Mouse (Mus musculus): Measurements from ENCODE around the gene Mgat4a.

Gene Mgat4a

DNA sequence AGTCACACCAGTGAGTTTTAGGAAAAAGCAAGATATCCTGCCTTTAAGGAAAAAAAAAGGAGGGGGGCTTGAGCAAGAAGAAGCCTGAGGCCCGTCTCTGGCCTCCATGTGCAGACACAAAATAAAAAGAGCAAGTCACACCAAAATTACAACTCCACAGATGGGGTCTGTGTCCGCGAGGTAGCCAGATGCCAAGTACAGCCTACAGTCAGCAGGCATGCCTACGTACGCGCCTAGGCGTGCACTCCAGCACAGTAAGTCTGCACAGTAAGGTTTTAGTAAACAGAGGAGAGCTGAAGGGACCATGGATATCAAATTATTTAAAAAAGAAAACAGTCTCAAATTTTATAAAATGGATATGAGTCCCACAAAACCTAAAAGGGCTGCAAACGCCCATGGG lies 89.5 kb downstream of the Mgat4a start:
- no peak for DNase-seq

DNA sequence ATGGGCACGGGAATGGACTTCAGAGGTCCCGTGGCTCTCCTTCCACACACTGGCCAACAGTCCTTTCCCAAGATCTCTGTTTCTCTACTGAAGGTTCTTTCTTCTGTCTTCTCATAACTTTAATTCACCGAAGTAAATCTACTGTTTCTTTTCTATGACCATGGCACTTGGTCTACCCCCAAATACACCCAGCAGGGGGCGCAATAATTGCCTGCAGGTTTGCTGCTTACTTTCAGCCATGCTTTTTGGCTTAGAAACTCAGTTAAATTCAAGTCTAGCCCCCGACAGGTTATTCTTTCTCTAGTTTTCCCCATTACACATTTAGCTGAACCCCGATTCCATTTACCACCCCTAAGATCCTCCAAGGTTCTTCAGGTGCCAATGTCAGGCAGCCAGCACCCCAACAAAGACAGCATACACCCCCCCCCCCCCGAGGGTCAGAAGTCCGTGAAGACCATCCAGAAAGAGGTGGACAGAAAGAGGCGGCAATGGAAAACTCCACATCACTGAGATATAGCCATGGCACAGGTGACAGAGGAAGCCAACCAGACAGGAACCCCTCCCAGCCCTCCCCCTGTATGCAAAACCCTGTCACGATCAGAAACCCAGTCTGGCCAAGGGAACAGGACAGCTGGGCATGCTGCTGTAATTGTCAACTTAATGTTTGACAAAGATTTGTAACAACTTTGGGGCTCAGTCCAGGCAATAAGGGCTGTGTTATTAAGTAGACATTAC lies 92.3 kb downstream of the Mgat4a start:
- DNase-seq: peak; percentile 51

DNA sequence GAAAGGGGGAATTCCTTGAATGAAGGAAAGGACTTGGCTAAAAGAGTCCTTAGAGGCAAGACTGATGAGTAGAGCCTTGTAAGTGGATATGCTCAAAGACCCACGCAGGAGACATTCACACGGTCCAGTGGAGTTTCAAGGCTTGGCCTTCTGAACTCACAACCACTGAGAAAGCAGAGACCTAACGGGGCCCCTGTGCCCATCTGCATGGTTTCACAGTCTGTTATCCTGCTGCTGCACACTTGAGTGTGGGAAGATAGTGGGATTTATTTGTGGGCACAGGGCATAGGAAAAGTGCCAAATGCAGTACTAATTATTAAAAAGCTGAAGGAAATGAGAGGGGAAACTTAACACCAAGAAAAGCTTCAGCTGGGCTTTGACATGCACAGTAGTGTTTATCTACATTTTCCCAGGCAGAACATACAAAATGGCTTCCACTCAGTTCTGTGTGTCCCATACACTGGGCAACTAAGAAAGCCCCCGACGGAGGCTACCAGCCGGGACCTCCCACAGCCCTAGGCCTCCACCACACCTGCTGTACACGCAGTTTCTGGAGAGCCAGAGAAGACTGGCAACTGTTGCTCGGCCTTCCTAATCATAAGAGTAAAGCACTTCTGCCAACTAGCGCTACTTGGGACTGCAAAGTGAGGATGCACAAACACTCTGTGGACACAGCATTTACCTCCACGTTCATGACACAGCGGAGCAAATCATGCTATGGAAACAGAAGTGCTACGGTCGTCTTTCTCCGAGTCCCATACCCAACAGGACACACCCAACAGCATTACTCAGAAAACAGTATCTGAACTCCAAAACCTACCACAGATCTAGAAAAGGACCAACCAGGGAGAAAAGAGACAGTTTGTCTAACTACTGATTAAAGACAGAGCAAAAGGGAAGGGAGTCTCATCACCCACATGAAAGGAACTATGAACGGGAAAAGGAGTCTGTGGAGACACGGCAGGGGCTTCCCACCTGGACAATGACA lies 97.7 kb downstream of the Mgat4a start:
- no peak for DNase-seq

DNA sequence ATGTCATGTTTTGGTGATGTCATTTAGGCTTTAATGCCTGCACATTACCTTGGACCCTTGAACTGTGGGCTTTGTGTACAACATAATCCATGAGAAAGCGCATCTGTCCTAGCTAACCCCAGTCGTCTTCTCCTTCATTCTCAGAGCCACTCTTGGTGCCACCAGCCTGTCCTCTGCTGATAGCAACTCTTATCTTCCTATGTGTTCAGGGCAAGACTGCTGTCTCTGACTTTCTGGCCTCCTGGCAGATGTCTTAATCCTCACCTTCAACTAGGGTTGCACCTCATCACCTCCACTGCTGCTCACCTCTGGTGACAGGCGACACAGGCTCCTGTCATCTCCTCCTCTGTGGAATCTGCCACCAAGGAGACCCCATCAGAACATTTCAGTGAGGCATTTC lies 104.4 kb downstream of the Mgat4a start:
- DNase-seq: no peak

DNA sequence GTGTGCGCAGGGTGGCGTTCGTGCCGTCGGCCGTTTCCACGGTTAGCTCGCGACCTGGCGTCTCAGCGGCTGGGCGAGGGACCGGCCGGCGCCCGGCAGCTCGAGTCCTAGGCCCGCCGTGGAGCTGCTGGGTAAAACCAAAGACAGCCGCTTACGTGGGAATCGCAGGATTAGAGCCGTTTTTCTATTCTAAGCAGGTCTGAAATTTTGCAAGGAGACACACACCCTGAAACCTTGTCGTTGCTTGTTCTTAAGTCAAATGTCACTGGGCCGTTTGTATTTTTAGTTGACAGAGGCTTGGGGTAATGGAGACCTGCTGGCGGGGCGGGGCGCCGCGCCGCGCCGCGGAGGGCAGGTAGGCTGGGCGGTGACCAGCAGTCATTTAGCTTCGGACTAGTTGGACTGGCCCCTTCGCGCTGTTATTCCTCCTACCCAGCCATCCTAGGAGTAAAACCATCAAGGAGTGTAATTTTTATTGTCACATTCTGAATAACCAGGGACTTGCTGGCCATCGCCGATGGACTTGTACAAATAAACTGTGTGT lies 110.4 kb downstream of the Mgat4a start:
- peak; percentile 44 for DNase-seq

DNA sequence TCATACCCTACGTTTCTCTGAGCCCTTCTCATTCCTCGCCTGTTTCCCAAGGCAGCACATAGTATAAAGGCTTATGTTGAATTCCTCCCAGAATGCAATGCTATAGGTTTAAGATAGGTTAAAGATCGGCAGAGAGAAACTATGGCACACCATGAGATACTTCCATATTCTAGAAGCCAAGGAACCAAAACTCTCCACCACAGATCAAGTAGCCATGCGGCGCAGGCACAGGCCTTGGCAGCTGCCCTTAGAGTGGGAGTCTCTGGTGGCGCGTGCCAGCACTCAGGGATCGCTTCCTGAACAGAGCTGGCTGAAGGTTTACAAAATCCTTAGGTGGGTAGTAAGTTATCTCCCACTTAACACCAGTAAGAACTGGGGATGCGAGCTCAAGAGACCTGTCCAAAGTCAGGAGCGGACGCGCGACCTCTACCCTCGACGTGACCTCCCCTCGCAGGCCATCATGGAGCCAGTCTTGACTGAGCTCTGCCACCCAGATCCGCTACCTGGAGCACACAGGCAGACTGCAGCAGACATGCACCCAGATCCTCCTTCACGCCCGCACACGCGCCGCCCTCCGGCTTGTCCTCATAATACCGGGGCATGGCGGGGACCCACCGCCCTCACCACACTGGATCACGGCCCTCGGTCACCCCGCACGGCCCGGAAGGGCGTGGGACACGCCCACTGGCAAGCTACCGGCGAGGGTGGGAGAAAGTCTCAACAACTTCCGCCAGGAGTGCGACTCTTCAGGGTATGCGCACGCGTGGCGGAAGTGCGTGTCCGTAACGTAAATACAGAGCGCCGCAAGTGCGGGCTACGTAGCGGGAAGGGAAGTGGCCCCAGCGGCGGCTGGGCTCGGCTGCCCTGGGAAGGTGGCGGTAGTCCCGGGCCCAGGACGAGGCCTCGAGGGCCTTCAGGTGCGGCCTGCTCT lies 111.2 kb downstream of the Mgat4a start, which contains the start of the genes Coa5 and Unc50:
Coa5 (minus strand) TSS at position 738 of the 931 bp plus-strand sequence.
Unc50 (plus strand) TSS at position 774 of the 931 bp plus-strand sequence.
- peak; percentile 96 for DNase-seq

DNA sequence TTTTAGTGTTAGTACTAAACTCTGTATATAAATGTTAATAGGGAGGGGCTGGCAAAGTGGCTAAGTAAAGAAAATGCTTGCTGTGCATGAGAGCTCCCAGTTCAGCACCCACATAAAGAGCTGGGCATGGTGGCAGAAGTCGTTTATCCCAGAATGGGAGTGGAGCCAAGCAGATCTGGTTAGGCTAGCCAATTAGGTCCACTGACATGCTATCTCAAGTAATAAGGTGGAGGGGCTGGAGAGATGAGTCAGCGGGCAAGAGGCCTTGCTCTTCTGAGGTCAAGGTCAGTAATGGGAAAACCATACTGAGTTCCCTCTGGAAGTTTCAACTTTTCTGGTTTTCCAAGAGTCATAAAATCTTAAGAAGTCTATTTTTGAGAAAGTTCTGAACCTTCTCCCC lies 111.9 kb downstream of the Mgat4a start:
- peak; percentile 14 for DNase-seq

DNA sequence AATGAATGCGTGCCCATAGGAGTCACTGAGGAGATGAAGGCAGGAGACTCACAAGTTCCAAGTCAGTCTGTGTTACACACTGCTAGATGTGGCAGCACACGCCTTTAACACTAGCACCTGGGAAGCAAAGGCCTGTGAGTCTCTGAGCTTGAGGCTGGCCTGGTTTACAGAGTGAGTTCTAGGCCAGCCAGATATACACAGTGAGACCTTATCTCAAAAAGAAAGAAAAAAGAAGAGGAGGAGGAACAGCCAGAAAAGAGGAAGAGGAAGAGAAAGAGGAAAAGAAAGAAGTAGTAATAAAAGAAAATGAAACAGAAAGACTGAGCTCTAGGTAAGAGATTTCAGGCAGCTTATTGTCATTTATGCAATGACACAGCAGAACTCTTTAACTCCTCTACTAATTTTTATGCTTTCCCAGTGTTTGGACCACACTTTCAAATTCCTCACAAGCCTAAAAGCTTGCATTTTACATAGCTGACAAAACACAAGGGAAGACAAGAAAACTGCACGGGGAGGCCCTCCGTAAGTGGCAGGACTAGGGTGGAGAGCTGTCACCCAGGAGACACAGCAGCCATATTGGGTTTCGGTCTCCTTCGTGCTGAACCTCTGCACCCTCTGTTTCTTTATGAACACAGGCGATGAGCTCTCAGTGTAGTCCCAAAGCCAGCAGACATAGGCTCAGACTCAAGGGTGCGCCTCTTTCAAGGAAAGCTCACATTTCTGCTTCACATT lies 113.5 kb downstream of the Mgat4a start:
- no peak for DNase-seq

DNA sequence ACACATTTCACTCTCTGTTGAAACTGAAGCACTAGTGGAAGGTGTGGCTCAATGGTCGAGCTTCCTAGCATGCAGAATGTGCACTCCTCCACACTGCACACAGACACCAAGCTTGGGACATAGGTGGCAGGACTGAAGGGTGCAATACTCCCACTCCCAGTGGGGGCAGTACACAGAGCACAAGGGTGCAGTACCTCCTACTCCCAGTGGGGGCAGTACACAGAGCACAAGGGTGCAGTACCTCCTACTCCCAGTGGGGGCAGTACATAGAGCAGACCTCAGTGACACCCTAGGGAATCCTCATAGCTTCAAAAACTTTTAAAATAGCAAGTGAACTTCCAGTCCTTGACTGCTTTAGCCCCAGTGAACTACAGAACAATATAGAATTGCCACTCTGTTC lies 121.4 kb downstream of the Mgat4a start:
- DNase-seq: peak; percentile 54

DNA sequence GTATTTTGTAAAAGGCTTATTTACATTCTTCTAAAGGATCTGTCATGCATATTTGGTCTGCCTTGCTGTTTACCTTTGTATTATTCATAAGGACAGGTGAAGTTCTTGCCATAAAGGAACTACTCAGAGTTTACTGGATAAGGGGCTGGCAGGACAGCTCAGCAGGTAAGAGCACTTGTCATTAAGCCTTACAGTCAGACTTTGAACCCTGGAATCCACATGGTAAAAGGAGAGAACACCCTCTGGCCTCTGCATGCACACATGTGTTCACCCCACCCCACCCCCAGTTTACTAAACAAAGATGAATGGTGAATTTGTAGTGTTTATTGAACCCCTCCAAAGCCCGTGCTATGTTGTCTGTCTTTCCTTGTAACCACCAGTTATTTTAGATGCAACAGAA lies 125.4 kb downstream of the Mgat4a start:
- no peak for DNase-seq

DNA sequence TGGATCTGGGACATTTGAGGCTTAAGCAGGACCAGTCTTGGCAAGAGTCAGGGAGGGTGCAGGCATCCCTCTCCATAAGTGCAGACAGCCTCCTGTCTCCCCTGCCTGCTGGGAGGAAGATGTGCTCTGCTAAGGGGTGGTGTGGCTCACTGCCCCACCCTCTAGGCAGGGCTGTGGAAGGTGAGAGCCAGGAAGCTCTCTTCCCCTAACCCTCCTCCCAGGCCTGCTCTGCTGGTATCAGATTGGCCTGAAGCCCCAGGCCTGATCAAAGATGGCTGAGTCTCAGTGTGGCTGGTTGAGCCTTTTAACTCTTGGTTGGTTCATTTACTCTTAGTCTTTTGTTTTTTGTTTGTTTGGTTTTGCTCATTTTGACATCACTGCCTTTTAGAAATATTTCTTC lies 131.2 kb downstream of the Mgat4a start:
- DNase-seq: no peak

DNA sequence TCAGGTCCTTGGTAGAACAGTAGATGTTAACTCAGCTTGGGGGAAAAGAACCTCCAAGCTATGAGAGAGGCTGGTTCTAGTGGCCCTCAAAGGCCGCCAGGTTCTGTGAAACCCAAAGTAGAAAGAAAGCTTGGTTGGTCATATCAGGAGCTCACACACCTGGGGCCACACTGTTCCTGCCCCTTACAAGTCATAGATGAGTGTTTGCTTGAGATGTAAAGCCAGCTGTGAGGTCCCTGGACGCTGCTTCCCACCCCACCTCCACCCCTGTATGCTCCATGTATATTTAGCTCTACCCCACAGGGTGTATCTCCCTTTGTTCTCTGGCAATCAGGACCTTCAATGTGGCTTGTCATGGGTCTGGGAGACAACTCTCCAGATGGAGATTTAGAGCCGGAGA lies 132.1 kb downstream of the Mgat4a start:
- DNase-seq: no peak

DNA sequence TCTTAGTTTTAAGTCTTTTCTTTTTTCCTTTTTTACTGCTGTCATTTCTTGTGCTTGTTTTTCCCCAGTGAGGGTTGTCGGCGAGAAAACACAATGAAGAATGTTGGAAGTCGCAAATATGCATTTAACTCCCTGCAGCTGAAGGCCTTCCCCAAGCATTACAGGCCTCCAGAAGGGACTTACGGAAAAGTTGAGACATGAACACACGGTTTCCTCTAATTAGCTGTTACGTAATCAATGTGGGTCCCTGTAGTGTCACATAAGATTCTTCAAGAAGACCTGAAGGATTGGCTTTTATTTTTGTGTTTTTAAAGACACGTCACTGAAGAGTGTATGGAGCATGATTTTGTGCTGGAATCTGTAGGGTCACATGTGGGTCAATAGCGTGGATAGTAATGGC lies 132.8 kb downstream of the Mgat4a start:
- no peak for DNase-seq

DNA sequence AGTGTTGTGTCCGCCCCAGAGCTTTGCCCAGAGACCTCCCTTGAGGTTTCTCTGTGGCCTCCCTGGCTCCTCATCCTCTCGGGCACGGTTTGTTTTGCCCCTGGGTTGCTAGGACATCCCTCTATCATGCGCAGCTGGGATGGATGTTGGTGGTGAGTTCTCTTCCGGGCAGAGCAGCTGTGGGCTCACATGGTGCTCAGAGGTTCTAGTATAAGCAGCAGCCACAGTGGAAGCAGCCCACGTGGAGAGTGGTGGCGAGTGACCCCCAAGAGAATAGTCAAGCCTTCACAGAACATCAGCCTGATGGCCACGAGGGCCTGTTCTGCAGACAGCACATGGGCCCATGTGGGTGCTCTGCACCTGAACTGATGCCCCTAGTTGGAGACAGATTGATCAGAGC lies 133.6 kb downstream of the Mgat4a start:
- DNase-seq: no peak

DNA sequence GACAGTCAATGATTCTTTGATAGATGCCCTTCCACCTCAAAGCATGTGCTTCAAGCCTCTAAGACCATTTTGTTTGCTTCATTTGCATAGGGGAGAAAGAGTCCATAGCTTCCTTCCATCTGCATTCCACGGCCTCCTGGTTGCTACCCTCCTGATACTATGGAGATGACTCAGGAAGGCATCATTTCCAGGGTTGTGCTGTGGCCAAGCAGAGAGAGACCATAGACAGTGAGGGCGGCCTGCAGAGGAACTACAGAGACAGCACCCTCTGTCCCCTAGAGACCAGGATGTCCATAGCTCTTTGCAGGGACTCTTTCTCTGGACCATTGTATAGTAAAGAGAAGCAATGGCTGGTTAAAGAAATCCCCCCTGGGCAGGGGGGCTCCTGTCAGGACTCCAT lies 135.7 kb downstream of the Mgat4a start:
- no peak for DNase-seq

DNA sequence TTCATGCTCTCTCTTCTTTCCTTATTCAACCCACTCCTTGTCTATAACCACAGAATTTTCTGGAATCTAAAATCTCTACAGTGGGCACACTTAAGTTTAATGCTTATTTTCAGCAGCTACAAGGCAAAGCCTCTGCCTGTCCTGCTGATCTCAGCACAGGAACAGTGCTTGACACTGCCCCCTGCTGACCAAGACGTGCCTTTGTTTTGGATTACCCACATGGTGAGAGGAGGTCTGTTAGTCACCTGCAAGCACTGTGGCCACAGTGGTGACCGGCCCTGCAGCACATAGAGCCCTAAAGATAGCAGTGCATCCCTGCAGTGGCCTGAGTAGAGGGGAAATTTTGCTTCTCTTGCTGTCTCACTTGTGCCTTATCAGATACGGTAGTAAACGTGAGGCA lies 139.1 kb downstream of the Mgat4a start:
- peak; percentile 67 for DNase-seq

DNA sequence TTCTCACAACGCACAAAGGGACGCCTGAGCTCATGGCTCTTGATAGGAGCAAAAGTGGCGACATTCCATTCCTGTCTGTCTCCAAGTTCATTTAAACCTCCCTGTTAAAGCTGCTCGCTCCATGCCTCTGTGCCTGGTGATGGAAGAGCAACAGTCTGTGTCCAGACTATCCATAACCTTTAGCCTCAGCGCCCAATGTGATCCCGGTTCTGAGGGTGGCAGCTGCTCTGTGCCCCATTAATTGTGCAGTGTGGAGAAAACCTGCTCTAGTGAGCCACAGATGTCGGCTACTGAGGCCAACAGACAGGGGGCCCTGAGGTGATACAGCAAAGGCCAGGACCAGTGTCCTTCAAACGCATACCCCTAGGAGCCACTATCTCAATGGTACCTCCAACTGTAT lies 141.1 kb downstream of the Mgat4a start:
- DNase-seq: no peak

DNA sequence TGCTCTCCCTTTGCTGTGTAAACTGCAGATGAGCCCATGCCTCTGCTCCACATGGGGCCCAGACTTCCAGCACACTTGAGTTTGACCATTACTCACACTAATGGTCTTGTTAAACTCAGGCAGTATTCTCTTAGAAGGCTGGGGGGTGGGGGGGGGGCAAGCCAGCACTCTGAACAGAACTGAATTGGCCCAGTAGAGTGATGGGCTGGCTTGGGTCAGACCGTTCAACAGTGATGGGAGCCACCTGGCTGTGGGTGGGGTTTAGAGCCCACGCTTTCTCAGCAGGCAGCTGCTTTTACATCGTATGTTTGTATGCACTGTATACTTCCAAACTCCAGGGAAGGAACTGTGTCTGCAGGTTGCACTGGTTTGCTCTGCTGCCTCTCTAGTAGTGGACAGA lies 141.9 kb downstream of the Mgat4a start:
- DNase-seq: no peak

DNA sequence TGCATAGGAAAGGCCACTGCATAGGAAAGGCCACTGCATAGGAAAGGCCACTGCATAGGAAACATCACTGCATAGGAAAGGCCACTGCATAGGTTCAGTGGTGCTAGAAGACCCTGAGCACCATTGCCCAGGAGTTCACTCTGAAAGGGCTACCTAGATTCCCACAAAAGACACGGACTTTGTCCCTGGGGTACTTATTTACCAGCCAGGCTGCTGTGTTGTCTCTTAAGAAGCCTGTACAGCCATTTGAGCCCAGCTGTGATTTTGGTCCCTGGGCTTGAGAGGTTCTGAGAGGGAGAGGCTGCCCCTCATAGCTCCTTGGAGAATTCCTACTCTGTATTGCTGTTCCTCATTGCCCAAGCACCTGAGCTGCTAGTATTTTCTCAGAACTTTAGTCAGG lies 144.3 kb downstream of the Mgat4a start:
- DNase-seq: peak; percentile 79

DNA sequence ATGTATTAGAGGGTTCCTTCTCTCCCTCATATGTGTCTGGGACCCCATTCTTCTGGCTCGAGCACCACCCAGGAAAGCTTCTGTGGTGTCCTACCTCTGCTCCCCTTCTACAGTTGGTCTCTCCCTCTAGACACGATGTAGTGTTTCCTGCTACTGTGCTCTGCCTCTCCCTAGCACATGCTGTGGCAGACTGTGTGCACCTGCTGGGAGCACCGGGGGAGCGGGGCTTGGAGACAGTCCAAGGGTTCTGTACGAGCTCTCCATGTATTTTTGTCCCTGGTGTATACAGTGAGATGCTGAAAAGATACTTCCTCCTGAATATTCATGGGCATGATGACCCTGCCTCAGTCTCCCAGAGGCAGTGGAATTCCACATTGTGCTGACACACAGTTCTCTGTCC lies 147.6 kb downstream of the Mgat4a start:
- no peak for DNase-seq

All from kidney, adult 9 months (tissue).